Mouse (Mus musculus) gastrocnemius, postnatal 4 days (tissue): ENCODE results near the gene Pkd1. TPM values are rescaled to one million over a fixed set of nuclear protein-coding genes. Genes with fewer than 3 reads are reported as not detected.

ENCODE experiments used
- DNase-seq, 2 experiments: peaks; one replicate each; pipeline ENCODE4 v3.0.0; 2021 to 2022; ENCODE audit warnings: low spot score in 2 of 2, mixed read lengths in 2 of 2
- total RNA-seq, 2 experiments: library from RNA; stranded (reverse); gene quantifications; 2 replicates each; pipeline ENCODE4 v1.2.3; 2021

Gene Pkd1
- total RNA-seq, 2 experiments from 2014 or later = 60.5 to 66.7 TPM

DNA sequence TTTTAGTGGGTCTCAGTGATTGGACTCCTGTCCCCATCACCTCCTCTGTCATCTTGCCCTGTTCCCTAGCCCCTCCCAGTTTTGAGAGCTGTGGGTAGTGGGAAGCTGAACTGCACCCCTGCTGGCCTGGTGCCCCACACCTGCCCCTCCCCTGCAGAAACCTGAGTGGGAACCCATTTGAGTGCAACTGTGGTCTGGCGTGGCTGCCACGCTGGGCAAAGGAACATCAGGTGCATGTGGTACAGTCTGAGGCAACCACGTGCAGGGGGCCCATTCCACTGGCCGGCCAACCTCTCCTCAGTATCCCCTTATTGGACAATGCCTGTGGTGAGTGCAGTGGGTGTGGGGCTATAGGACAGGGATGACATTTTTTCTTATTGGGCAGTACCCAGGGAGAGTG, 14.8 kb downstream of the Pkd1 start:
- DNase-seq = no peak

DNA sequence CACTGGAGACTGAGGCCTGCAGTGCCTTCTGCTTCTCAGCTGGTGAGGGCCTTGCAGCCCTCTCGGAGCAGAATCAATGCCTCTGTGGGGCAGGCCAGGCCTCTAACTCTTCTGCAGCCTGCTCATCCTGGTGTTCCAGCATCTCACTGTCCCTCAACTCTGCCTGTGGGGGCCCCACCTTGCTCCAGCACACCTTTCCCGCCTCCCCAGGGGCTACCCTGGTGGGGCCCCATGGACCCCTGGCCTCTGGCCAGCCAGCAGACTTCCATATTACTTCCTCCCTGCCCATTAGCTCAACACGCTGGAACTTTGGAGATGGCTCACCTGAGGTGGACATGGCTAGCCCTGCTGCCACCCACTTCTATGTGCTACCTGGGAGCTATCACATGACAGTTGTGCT, 15.5 kb downstream of the Pkd1 start:
- no peak for DNase-seq

DNA sequence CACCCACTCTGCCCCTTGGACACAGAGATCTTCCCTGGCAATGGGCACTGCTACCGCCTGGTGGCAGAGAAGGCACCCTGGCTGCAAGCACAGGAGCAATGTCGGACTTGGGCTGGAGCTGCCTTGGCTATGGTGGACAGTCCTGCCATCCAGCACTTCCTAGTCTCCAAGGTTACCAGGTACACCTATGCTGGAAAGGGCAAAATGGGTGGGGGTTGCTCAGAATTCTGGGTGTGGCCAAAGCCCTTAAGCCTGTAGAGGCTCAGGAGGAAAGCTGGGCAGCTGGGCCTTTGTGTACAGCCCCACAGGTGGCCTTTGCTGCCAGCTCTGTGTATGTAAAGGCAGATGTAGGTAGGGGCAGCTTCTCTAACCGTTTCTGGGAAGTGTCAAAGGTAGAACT, 16.2 kb downstream of the Pkd1 start:
- DNase-seq = peak in 1 of 2 experiments; percentile 15

DNA sequence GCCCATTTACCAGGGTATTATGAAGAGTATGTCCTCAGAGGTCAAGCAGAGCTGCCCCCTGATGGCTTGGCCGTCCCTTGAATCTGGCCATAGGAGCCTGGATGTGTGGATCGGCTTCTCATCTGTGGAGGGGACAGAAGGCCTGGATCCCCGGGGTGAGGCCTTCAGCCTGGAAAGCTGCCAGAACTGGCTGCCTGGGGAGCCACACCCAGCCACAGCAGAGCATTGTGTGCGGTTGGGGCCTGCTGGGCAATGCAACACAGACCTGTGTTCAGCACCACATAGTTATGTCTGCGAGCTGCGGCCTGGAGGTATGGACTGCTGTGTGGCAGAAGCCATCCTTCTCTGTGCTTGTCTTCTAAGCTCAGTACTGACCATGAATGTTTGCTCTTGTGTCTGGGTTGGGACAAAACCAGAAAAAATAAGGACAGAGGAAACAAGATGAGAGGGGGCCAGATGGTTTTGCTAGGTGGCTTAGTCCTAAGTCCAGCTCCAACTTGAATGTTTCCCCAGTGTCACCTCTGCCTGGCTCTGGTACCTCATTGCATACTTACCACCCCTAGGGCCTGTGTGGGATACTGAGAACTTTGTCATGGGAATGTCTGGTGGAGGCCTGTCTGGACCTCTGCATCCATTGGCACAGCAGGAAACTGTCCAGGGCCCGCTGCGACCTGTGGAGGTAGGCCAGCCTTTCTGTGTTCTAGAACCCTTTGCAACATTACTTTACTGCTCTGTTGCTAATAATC, 17.6 kb downstream of the Pkd1 start:
- DNase-seq = peak in 1 of 2 experiments; percentile 18

DNA sequence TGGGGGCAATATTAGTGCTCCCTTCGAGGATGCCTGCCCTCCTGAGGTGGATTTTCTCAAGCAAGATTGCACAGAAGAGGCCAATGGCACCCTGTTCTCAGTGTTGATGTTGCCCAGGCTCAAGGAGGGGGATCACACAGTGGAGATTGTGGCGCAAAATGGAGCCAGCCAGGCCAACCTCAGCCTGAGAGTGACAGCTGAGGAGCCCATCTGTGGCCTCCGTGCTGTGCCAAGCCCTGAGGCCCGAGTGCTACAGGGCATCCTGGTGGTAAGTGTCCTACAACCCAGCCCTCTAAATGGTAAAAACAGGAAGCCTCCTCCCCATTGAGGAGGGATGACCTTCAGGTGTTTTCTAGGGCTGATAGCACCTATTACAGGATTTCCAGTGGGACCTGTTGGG, 20.2 kb downstream of the Pkd1 start:
- no peak for DNase-seq

DNA sequence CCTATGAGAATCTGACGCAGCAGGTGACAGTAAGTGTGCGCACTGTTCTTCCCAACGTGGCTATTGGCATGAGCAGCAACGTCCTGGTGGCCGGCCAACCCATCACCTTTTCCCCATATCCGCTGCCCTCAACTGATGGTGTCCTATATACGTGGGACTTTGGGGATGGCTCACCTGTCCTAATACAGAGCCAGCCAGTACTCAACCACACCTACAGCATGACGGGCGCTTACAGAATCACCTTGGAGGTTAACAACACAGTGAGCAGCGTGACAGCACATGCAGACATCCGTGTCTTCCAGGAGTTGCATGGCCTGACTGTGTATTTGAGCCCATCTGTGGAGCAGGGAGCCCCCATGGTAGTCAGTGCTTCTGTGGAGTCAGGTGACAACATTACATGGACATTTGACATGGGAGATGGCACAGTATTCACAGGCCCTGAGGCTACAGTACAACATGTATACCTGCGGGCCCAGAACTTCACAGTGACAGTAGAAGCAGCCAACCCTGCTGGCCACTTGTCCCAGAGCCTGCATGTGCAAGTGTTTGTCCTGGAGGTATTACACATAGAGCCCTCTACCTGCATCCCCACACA, 23.1 kb downstream of the Pkd1 start:
- DNase-seq = no peak

DNA sequence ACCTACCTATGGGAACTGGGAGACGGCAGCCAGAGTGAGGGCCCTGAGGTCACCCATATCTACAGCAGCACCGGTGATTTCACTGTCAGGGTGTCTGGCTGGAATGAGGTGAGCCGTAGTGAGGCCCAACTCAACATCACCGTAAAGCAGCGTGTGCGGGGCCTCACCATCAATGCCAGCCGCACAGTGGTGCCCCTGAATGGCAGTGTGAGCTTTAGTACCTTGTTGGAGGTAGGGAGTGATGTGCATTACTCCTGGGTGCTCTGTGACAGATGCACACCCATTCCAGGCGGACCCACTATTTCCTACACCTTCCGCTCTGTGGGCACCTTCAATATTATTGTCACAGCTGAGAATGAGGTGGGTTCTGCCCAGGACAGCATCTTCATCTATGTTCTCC, 24.2 kb downstream of the Pkd1 start:
- no peak for DNase-seq

DNA sequence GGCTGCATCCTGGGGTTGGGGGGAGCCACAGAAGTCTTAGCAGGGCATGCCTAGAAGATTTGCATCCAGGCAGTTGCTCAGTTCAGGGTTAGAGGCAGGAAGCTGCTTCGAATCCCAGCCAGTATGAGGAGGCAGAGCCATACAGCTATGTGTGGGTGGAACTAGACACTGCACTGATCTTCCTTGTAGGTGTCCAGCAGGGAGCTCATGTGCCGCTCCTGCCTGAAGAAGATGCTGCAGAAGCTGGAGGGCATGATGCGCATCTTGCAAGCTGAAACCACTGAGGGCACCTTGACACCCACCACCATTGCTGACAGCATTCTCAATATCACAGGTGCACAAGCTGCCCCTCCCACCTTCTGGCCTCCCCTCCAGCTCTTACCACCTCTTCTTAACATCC, 29.9 kb downstream of the Pkd1 start:
- no peak for DNase-seq

DNA sequence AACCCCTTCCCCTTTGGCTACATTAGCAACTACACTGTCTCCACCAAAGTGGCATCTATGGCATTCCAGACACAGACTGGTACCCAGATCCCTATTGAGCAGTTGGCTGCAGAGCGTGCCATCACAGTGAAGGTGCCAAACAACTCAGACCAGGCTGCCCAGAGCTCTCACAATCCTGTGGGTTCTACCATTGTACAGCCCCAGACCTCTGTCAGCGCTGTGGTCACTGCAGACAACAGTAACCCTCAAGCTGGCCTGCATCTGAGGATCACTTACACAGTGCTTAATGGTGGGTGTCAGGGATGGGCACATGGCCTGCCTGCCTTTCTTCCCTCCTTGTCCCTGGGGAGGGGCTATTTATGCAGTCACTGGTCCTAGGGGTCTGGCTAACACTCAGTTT, 30.7 kb downstream of the Pkd1 start:
- DNase-seq = no peak

DNA sequence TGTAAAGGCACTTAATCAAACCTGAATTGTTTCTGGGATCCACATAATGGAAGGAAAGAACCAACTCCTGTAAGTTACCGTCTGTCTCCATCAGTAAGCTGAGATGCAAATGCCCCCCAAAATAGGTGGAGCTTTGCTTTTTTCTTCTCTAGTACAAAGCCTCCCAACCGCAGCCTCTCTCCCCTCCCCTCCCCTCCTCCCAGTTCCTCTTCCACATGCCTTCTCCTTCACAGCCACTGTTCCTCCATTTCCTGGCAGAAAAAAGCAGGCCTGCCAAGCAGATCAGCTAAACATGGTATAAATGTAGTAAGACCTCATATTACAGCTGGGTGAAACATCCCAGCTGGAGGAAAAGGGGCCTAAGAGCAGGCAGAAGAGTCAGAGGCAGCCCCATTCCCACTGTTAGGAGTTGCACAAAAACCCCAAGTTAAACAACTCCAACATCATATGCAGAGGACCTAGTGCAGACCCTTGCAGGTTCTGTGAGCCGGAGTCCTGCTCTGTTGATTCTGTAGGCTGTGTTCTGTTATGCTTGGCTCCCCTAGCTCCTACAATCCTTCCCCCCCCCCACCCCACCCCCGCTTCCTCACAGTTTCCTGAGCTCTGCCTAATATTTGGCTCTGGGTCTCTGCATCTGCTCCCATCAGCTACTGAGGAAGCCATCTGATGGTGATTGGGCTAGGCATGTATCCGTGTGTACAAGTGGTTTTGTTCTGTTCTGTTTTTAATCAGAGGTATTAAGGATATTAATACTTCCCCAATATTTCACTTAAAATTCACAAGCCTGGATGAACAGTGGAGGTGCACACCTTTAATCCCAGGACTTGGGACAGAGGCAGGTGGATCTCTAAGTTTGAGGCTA, 34.2 kb downstream of the Pkd1 start:
- DNase-seq = no peak

DNA sequence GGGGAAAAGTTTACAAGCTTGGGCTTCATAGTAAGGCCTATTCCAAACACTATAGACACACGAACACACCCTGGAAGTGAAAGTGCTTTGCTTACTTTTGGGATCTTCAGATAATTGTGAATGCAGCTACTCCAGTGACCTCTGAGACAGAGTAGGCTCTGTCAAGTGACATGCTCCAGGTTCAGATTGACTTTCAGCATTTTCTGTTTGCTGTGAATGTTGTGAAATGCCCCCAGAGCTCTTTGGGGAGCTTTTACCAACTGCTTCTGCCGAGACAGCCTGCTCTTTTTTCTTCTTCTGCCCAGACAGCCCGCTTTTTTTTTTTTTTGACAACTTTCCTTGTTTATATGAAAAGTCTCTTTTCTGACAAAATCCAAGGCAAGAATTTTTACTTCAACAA, 34.9 kb downstream of the Pkd1 start:
- DNase-seq = no peak

DNA sequence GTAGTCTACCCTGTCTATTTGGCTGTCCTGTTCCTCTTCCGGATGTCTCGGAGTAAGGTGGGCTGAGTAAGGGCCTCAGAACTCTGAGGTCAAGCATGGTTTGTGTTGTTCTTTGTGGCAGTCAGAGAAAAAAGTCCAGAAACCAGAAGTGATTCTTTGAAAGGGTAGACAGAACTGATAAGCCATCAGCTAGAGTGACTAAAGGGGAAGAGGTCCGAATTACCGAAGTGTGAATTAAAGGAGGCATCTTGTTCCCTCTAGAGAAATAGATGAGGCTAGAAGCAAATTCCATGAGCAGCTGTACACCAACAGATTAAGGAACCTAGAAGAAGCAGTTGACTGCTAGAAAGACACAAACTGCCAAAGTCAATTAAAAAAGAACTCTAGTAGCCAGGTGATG, 36.9 kb downstream of the Pkd1 start:
- DNase-seq = no peak

DNA sequence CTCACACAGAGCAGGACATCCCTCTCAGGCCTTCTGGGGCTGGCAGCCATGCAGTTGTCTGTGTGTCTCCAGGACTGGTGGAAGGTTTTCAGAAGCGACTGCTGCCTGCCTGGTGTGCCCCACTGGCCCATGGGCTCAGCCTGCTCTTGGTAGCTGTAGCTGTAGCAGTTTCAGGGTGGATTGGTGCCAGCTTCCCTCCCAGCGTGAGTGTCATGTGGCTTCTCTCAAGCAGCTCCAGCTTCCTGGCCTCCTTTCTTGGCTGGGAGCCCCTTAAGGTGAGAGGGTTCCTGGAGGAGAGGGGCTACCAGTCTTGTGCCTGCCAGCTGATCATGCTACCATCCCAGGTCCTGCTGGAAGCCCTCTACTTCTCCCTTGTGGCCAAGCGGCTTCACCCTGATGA, 41.3 kb downstream of the Pkd1 start:
- no peak for DNase-seq

DNA sequence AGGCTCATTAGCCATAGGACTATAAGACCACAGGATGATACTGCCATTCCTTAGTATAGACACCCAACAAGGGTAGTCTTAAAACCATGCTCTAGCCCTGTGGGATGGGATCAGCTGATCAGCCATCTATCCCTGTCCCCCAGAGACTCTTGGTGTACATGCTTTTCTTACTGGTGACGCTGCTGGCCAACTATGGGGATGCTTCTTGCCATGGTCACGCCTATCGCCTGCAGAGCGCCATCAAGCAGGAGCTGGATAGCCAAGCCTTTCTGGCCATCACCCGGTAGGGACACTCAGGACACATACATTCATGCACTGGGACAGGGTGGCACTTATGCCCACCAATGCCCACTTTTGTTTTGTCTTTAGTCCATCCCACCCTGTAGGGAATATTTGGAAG, 42.1 kb downstream of the Pkd1 start:
- no peak for DNase-seq

DNA sequence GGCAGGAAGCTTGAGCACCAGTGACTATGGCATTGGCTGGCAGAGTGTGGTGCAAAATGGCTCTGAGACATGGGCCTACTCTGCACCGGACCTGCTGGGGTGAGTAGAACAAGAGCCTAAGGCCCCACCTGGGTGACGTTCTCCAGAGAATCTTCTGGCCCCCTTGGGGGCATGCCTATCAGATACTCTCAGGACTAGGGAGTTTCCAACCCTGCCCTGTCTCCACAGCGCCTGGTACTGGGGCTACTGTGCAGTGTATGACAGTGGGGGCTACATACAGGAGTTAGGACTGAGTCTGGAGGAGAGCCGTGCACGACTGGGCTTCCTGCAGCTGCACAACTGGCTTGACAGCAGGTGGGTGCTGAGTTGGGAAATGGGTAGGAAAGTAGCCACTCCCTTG, 43.6 kb downstream of the Pkd1 start:
- DNase-seq = no peak

DNA sequence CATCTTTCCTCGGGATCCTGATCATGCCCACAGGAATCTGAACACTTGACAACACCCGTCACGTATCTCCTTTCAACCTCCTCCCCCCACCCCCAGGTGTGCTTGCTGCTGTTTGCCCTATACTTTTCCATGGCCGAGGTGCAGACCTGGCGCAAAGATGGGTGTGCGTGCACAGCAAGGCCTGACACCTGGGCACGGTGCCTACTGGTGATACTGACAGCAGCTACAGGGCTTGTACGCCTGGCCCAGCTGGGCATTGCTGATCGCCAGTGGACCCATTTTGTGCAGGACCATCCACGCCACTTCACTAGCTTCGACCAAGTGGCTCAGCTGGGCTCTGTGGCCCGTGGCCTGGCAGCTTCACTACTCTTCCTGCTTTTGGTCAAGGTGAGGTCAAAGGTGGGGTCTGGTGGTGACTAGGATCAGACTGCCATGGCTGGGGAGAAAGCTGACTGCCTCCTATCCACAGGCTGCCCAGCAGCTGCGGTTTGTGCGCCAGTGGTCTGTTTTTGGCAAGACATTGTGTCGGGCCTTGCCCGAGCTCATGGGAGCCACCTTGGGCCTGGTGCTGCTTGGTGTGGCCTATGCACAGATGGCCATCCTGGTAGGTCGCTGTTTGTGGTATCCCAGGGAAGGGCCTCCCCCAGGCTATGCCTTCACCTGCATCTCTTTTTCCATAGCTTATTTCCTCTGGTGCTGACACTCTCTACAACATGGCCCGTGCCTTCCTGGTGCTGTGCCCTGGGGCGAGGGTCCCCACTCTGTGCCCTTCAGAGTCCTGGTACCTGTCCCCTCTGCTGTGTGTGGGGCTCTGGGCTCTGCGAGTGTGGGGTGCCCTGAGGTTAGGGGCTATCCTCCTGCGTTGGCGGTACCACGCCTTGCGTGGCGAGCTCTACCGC, 44.6 kb downstream of the Pkd1 start:
- no peak for DNase-seq

DNA sequence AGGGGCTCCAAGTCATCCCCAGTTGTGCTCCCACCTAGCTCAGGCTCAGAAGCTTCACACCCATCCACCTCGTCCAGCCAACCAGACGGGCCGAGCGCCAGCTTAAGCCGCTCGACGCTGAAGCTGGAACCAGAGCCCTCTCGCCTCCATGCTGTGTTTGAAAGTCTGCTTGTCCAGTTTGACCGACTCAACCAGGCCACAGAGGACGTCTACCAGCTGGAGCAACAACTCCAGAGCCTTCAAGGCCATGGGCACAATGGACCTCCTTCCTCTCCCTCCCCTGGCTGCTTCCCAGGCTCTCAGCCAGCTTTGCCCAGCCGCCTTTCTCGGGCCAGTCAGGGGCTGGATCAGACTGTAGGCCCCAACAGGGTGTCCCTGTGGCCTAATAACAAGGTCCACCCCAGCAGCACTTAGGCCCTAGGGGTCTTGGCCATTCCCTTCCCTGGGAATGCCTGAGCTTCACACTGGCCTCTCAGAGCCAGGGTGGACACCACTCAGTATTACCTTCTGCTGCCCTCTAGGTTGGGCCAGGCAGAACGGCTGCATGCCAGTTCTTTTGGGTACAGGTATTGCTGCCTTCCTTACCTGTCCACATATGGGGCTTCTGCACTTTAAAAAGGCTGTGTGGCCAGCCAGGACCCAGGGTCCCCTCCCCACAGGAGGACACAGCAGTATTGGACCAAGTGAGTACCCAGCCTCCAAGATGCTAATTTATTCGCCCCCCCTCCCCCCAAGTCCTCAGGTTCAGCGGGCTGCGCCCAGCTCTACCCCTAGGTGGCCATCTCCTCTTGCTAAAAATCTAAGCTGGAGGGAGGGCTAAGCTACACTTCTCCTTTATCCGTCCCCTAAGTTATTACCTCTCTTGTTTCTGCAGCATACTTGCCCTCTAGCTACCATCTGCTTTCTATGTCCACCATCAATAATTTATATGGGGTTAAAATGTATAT, 45.8 kb downstream of the Pkd1 start:
- DNase-seq = no peak

DNA sequence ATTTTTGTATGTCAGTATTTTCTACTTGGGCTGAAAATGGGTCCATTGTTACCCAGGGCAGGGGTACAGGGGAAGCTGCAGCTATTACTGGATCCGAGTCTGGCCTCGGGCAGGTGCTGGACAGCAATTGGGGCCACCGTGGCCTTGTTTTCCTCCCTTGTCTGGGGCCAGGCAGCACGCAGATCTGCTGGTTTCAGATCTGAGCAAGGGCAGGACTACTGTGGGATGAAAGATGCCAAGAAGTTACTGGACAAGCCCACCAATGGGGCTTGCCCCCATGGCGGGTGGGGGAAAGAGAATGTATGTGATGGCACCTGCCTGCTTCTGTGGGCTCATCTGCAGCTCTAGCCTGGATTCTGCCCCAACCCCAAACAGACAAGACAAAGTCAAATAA, 46.4 kb downstream of the Pkd1 start:
- DNase-seq = no peak

DNA sequence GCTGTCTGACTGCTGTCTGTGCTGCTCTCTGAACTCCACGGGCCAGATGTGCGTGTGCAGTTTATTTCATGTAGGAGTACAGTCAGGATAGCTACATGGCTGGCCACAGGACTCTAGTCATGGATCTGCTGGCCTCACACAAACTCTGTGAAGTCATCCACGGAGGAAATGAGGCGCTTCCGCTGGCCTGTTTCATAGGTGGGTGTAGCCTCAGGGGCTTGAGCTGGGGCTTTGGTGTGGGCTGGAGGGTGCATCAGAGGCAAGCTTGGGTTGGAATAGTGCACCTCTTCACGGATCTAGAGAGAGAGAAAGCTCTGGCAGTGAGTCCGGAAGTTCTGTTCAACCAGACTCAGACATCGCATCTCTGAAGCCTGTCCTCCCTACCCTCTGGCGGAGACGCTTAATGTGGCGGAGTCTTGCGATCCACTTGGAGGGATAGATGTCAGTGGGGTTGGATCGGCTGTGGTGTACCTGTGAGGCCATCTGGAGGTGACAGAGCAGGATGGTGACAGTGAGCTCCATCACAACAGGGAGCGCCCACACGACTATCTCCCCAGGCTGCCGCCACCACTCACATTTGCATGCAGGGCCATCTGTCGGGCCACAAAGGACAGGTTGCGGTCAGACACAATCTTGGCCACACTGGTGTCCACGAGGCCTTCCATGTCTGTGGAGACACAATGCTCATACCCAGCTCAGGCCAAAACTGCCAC, 47.0 kb downstream of the Pkd1 start:
- DNase-seq = no peak
